Comparison of ENCODE assay signal across 19 mouse cellular contexts in the genomic region with DNA sequence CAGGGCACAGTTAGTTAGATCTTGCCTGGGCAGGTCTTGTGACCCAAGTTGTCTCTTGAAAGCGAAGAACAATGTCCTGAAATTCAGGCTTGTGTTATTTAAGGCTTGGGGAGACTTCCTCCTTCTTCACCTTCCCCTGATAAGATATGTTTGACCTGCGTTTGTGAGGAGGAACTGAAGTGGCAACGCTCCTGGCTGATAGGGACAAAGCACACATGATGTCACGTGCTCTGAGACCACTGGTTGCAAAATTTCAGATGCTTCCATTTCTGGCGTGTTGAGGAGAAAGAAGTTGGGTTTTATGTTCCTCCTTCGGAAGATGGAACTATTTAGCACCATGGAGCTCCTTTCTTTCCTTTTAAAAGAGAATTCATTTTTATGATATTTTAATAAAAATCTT. TPM values are rescaled to one million over a fixed set of nuclear protein-coding genes. Genes with fewer than 3 reads are reported as not detected.
DNase-seq lines count a peak whose midpoint lies in the region; ATAC-seq and TF ChIP-seq lines count a peak whose summit lies in the region.
"Had no signal": no experiment of that assay in that cellular context is flagged by ENCODE, and none has a peak within 500 bp of the region (broad histone marks: within the 10 kb centered on the region; RNA-seq: fewer than 3 reads in every experiment).

No protein-coding gene starts in this region.

- TF ChIP-seq POLR2A in lung, adult 2 months (IDR thresholded peaks at IDR 0.05; ENCODE audit: borderline replicate concordance, extremely low read depth, low read depth, low read length): no peak
- no peak for TF ChIP-seq POLR2A in bone marrow macrophage, adult 2 months (IDR thresholded peaks at IDR 0.05; ENCODE audit: borderline replicate concordance, low read depth, low read length)

- no peaks in the 10 kb centered on the region for H3K27me3 ChIP-seq in stomach, embryonic 16.5 days (ENCODE audit: control insufficient read depth, insufficient read depth, low read length)
- H3K27me3 ChIP-seq in hindbrain, embryonic 14.5 days (ENCODE audit: control insufficient read depth, insufficient read depth, low read length): no peaks in the 10 kb centered on the region
- H3K27me3 ChIP-seq: lung, embryonic 15.5 days had no signal

- H3K4me2 ChIP-seq in stomach, embryonic 16.5 days (ENCODE audit: low read depth, low read length): no peak overlapping the region
- H3K4me2 ChIP-seq in hindbrain, embryonic 14.5 days (replicated peaks): no peak overlapping the region
- H3K4me2 ChIP-seq: lung, embryonic 15.5 days had no signal

- ATAC-seq in stomach, embryonic 16.5 days (ENCODE audit: insufficient read depth, low FRiP score): no peak
- ATAC-seq in hindbrain, embryonic 14.5 days (ENCODE audit: low FRiP score): no peak
- ATAC-seq: forebrain, embryonic 16.5 days; inflammation-experienced regulatory T-cells, adult 6 months had no signal

- H3K27ac ChIP-seq in bone marrow macrophage, adult 2 months (ENCODE audit: insufficient read depth, low read depth, low read length): peak overlapping the region; percentile 7; the same call in 1 of the 2 replicates
- H3K27ac ChIP-seq in stomach, embryonic 16.5 days (ENCODE audit: low read length): peak overlapping the region; percentile 75
- no peak overlapping the region for H3K27ac ChIP-seq in hindbrain, embryonic 14.5 days
- H3K27ac ChIP-seq: limb, embryonic 10.5 days; lung, embryonic 15.5 days had no signal

- TF ChIP-seq CTCF in lung, adult 2 months (IDR thresholded peaks at IDR 0.05; ENCODE audit: insufficient read depth, low read length): no peak
- no peak for TF ChIP-seq CTCF in bone marrow macrophage, adult 2 months (IDR thresholded peaks at IDR 0.05; ENCODE audit: low read depth, low read length)

- no peaks in the 10 kb centered on the region for H3K9me3 ChIP-seq in stomach, embryonic 16.5 days (replicated peaks; ENCODE audit: control insufficient read depth, low read length)
- no peaks in the 10 kb centered on the region for H3K9me3 ChIP-seq in hindbrain, embryonic 14.5 days (ENCODE audit: control insufficient read depth, low read length)
- H3K9me3 ChIP-seq: limb, embryonic 10.5 days; lung, embryonic 15.5 days had no signal

- no peak overlapping the region for H3K9ac ChIP-seq in stomach, embryonic 16.5 days (ENCODE audit: low read length)
- no peak overlapping the region for H3K9ac ChIP-seq in hindbrain, embryonic 14.5 days
- H3K9ac ChIP-seq: lung, embryonic 15.5 days had no signal

- WGBS in lung, adult 2 months: 41% methylated on average over 6 of the region's 6 CpGs
- 56% methylated on average over 6 of the region's 6 CpGs for WGBS in stomach, embryonic 16.5 days
- 87% methylated on average over 6 of the region's 6 CpGs for WGBS in hindbrain, embryonic 14.5 days

- H3K36me3 ChIP-seq in stomach, embryonic 16.5 days (ENCODE audit: control insufficient read depth, insufficient read depth, low read length): no peaks in the 10 kb centered on the region
- H3K36me3 ChIP-seq in hindbrain, embryonic 14.5 days (replicated peaks; ENCODE audit: control insufficient read depth, insufficient read depth): no peaks in the 10 kb centered on the region
- H3K36me3 ChIP-seq: limb, embryonic 10.5 days; lung, embryonic 15.5 days had no signal

- DNase-seq in lung, postnatal 25 days (ENCODE audit: low spot score): peak; percentile 46
- no peak for DNase-seq in lung, adult 2 months
- DNase-seq in lung, postnatal 36 days: peak; percentile 65
- no peak for DNase-seq in hindbrain, embryonic 14.5 days (ENCODE audit: low spot score)
- no peak for DNase-seq in kidney, postnatal 10 days
- DNase-seq: adrenal gland, postnatal 10 days; cerebellum, postnatal 10 days; heart, postnatal 36 days; kidney, adult 9 months; midbrain, embryonic 14.5 days had no signal

- H3K4me3 ChIP-seq in lung, adult 2 months (replicated peaks; ENCODE audit: extremely low read depth, low read depth, low read length): no peak overlapping the region
- no peak overlapping the region for H3K4me3 ChIP-seq in bone marrow macrophage, adult 2 months (ENCODE audit: insufficient read depth, low read length)
- no peak overlapping the region for H3K4me3 ChIP-seq in stomach, embryonic 16.5 days (replicated peaks; ENCODE audit: low read length)
- no peak overlapping the region for H3K4me3 ChIP-seq in hindbrain, embryonic 14.5 days (replicated peaks; ENCODE audit: low read length)
- H3K4me3 ChIP-seq: erythroblast, embryonic 14.5 days; limb, embryonic 10.5 days; lung, embryonic 15.5 days had no signal

- H3K4me1 ChIP-seq in lung, adult 2 months (ENCODE audit: control insufficient read depth, insufficient read depth, low read length): peaks cover 6% of the 10 kb centered on the region
- H3K4me1 ChIP-seq in bone marrow macrophage, adult 2 months (ENCODE audit: control insufficient read depth, insufficient read depth, low read length): peaks cover 30% of the 10 kb centered on the region
- H3K4me1 ChIP-seq in stomach, embryonic 16.5 days (ENCODE audit: control insufficient read depth, insufficient read depth, low read length): peaks cover 7% of the 10 kb centered on the region; the same call in 1 of the 2 replicates
- H3K4me1 ChIP-seq in hindbrain, embryonic 14.5 days (replicated peaks; ENCODE audit: control insufficient read depth, insufficient read depth, low read length): no peaks in the 10 kb centered on the region
- H3K4me1 ChIP-seq: limb, embryonic 10.5 days had no signal

RNA-seq across cellular contexts. Expression of gene Khdc3, which starts 15.8 kb away (rescaled TPM):
- 0.25 and 0.31 TPM in 2 replicates for polyA plus RNA-seq in lung, adult 2 months (2012; rRNA removed)
- not detected in 2 replicates for polyA plus RNA-seq in bone marrow macrophage, adult 2 months (2012; ENCODE audit: insufficient read depth, insufficient read length, missing spikeins)
- 0.10 and 0.40 TPM in 2 replicates for polyA plus RNA-seq in stomach, embryonic 16.5 days (2015; fragmentation: Nextera tagmentation; extraction: Ambion mirVana)
- polyA plus RNA-seq in hindbrain, embryonic 14.5 days (2014; fragmentation: Nextera tagmentation; extraction: Ambion mirVana): 0.21 TPM in 1 of 2 replicates, not detected in the other
- polyA plus RNA-seq: erythroblast, embryonic 14.5 days; forebrain, embryonic 16.5 days; limb, embryonic 10.5 days; lung, embryonic 15.5 days; neural tube, embryonic 11.5 days had no signal

RNA-seq across cellular contexts. Expression of gene Gm20509, which starts 16.4 kb away (rescaled TPM):
- not detected in 2 replicates for polyA plus RNA-seq in lung, adult 2 months (2012; rRNA removed)
- polyA plus RNA-seq in bone marrow macrophage, adult 2 months (2012; ENCODE audit: insufficient read depth, insufficient read length, missing spikeins): not detected in 2 replicates
- not detected in 2 replicates for polyA plus RNA-seq in stomach, embryonic 16.5 days (2015; fragmentation: Nextera tagmentation; extraction: Ambion mirVana)
- not detected in 2 replicates for polyA plus RNA-seq in hindbrain, embryonic 14.5 days (2014; fragmentation: Nextera tagmentation; extraction: Ambion mirVana)
- polyA plus RNA-seq: erythroblast, embryonic 14.5 days; forebrain, embryonic 16.5 days; inflammation-experienced regulatory T-cells, adult 6 months; large intestine, adult 2 months; limb, embryonic 10.5 days; lung, embryonic 15.5 days; midbrain, embryonic 14.5 days; neural tube, embryonic 11.5 days had no signal

RNA-seq across cellular contexts. Expression of gene Rsl24d1, which starts 27.4 kb away (rescaled TPM):
- polyA plus RNA-seq in lung, adult 2 months (2012; rRNA removed): 9.3 and 18.8 TPM in 2 replicates
- polyA plus RNA-seq in bone marrow macrophage, adult 2 months (2012; ENCODE audit: insufficient read depth, insufficient read length, missing spikeins): 50.6 and 51.3 TPM in 2 replicates
- 85.1 and 90.5 TPM in 2 replicates for polyA plus RNA-seq in stomach, embryonic 16.5 days (2015; fragmentation: Nextera tagmentation; extraction: Ambion mirVana)
- polyA plus RNA-seq in hindbrain, embryonic 14.5 days (2014; fragmentation: Nextera tagmentation; extraction: Ambion mirVana): 104 and 108 TPM in 2 replicates

RNA-seq across cellular contexts. Expression of gene Rab27a, which starts 41.2 kb away (rescaled TPM):
- 16.7 and 29.8 TPM in 2 replicates for polyA plus RNA-seq in lung, adult 2 months (2012; rRNA removed)
- 2.6 and 3.0 TPM in 2 replicates for polyA plus RNA-seq in bone marrow macrophage, adult 2 months (2012; ENCODE audit: insufficient read depth, insufficient read length, missing spikeins)
- polyA plus RNA-seq in stomach, embryonic 16.5 days (2015; fragmentation: Nextera tagmentation; extraction: Ambion mirVana): 23.3 and 27.7 TPM in 2 replicates
- 1.0 and 1.1 TPM in 2 replicates for polyA plus RNA-seq in hindbrain, embryonic 14.5 days (2014; fragmentation: Nextera tagmentation; extraction: Ambion mirVana)

RNA-seq across cellular contexts. Expression of gene Pigb, which starts 45.7 kb away (rescaled TPM):
- 8.4 and 12.1 TPM in 2 replicates for polyA plus RNA-seq in lung, adult 2 months (2012; rRNA removed)
- polyA plus RNA-seq in bone marrow macrophage, adult 2 months (2012; ENCODE audit: insufficient read depth, insufficient read length, missing spikeins): 12.6 and 15.3 TPM in 2 replicates
- 15.6 and 18.7 TPM in 2 replicates for polyA plus RNA-seq in stomach, embryonic 16.5 days (2015; fragmentation: Nextera tagmentation; extraction: Ambion mirVana)
- 13.2 and 21.0 TPM in 2 replicates for polyA plus RNA-seq in hindbrain, embryonic 14.5 days (2014; fragmentation: Nextera tagmentation; extraction: Ambion mirVana)

Comparison
In these comparisons a context has a peak if more than half of its experiments do, and no peak if none do; other contexts are left out.
1. DNase-seq: peak in lung, postnatal 25 days (single experiment) and lung, postnatal 36 days (single experiment); none in lung, adult 2 months (single experiment), hindbrain, embryonic 14.5 days (single experiment) and kidney, postnatal 10 days (single experiment).